ENCODE assay signal across 8 mouse cellular contexts in genomic region chr15:85634322-85635141, GRCm38 (mm10). TPM values are rescaled to one million over a fixed set of nuclear protein-coding genes. Genes with fewer than 3 reads are reported as not detected.
DNase-seq lines count a peak whose midpoint lies in the region; ATAC-seq and TF ChIP-seq lines count a peak whose summit lies in the region.

No protein-coding gene starts in this region.

- H3K9ac ChIP-seq in forebrain, embryonic 14.5 days (ENCODE audit: low read length) = peak overlapping the region; percentile 79

- intact Hi-C loops in heart, postnatal 25 days (cut with DNase I) = loop anchor here (2.0 kb wide), 1 partner anchor 36 kb away; no protein-coding TSS in a partner anchor

- H3K4me1 ChIP-seq in forebrain, embryonic 14.5 days (ENCODE audit: control insufficient read depth, insufficient read depth, low read length) = no peaks in the 10 kb centered on the region
- 0 out of 2 replicates have a peak, but pooled peaks cover 2% of the 10 kb centered on the region for H3K4me1 ChIP-seq in lung, adult 2 months (ENCODE audit: control insufficient read depth, insufficient read depth, low read length)

- TF ChIP-seq POLR2A in lung, adult 2 months (IDR thresholded peaks at IDR 0.05; ENCODE audit: borderline replicate concordance, extremely low read depth, low read depth, low read length) = peak; percentile 99

- peak overlapping the region; percentile 83 for H3K27ac ChIP-seq in forebrain, embryonic 14.5 days (ENCODE audit: low read depth, low read length)

- no peaks in the 10 kb centered on the region for H3K27me3 ChIP-seq in forebrain, embryonic 14.5 days (replicated peaks; ENCODE audit: control insufficient read depth, insufficient read depth, low read length)

- peak overlapping the region; percentile 56 for H3K4me3 ChIP-seq in forebrain, embryonic 14.5 days (ENCODE audit: low read depth, low read length)
- H3K4me3 ChIP-seq in lung, adult 2 months (replicated peaks; ENCODE audit: extremely low read depth, low read depth, low read length) = peak overlapping the region; percentile 93

- peak; percentile 99 for DNase-seq in ES-CJ7 (ENCODE audit: low read depth, low spot score)
- DNase-seq in cerebellum, adult 11 months = peak; percentile 99
- peak; percentile 99 for DNase-seq in forebrain, embryonic 14.5 days (ENCODE audit: low spot score)
- DNase-seq in heart, postnatal 25 days (ENCODE audit: low spot score) = peak; percentile 100
- DNase-seq in layer of hippocampus, adult 18-20 months (ENCODE audit: low spot score in 2 of 2) = peak; percentile 99 to 100
- peak; percentile 99 for DNase-seq in lung, adult 2 months
- DNase-seq in thymus, adult 18-20 months = peak; percentile 99 to 100

- no peaks in the 10 kb centered on the region for H3K9me3 ChIP-seq in forebrain, embryonic 14.5 days (replicated peaks; ENCODE audit: control insufficient read depth, low read length)

- under 1% methylated on average over 58 of the region's 58 CpGs for WGBS in forebrain, embryonic 14.5 days
- WGBS in lung, adult 2 months = under 1% methylated on average over 58 of the region's 58 CpGs

- H3K36me3 ChIP-seq in forebrain, embryonic 14.5 days (ENCODE audit: control insufficient read depth, insufficient read depth, low read length) = no peaks in the 10 kb centered on the region

- peak; percentile 97 for ATAC-seq in forebrain, embryonic 14.5 days
- peak; percentile 92 for ATAC-seq in neutrophil, adult 5-6 weeks (ENCODE audit: extremely low read depth, insufficient number of reproducible peaks, low FRiP score, poor library complexity, severe bottlenecking)

- peak overlapping the region; percentile 59 for H3K4me2 ChIP-seq in forebrain, embryonic 14.5 days (ENCODE audit: low read length)

- TF ChIP-seq CTCF in lung, adult 2 months (IDR thresholded peaks at IDR 0.05; ENCODE audit: insufficient read depth, low read length) = no peak

RNA-seq across cellular contexts. Expression of gene Wnt7b, which starts 52.3 kb away (rescaled TPM):
- polyA plus RNA-seq in forebrain, embryonic 14.5 days (2014; fragmentation: Nextera tagmentation; extraction: Ambion mirVana) = 73.4 and 84.7 TPM in 2 replicates
- total RNA-seq in heart, postnatal 25 days (2021) = under 1 TPM; 0.13 to 0.17 TPM
- total RNA-seq in layer of hippocampus, adult 18-20 months (2021) = 10 to 100 TPM; 43.3 to 53.8 TPM
- 7.0 and 13.2 TPM in 2 replicates for polyA plus RNA-seq in lung, adult 2 months (2012; rRNA removed)
- not detected in 2 replicates for total RNA-seq in neutrophil, adult 5-6 weeks (2017)

Comparison
In these comparisons a context has a peak if more than half of its experiments do, and no peak if none do; other contexts are left out.
1. Peak in every context shown above with its lines: DNase-seq, ATAC-seq, H3K4me3 ChIP-seq and H3K27ac ChIP-seq.
2. RNA of gene Wnt7b, which starts 52.3 kb away (total RNA-seq): 43.3 to 53.8 TPM in layer of hippocampus, adult 18-20 months; 0.13 to 0.17 TPM in heart, postnatal 25 days and not detected in neutrophil, adult 5-6 weeks; every median in the first group is over 10 times any median in the second.